Mouse (Mus musculus) gastrocnemius, adult 8-10 months (tissue): ENCODE measurements around the gene Faap100. TPM values are rescaled to one million over a fixed set of nuclear protein-coding genes. Genes with fewer than 3 reads are reported as not detected.

Source experiments
- DNase-seq, 2 experiments: peaks; one replicate each; pipeline ENCODE4 v3.0.0; 2022; ENCODE audit warnings: low spot score in 2 of 2
- total RNA-seq, 4 experiments: library from RNA; stranded (reverse); gene quantifications; 2 replicates each; pipeline ENCODE4 v1.2.4; 2022

Faap100 gene
- total RNA-seq, 4 experiments from 2014 or later, result 11.5 to 13.5 (median 13.3) TPM

DNA sequence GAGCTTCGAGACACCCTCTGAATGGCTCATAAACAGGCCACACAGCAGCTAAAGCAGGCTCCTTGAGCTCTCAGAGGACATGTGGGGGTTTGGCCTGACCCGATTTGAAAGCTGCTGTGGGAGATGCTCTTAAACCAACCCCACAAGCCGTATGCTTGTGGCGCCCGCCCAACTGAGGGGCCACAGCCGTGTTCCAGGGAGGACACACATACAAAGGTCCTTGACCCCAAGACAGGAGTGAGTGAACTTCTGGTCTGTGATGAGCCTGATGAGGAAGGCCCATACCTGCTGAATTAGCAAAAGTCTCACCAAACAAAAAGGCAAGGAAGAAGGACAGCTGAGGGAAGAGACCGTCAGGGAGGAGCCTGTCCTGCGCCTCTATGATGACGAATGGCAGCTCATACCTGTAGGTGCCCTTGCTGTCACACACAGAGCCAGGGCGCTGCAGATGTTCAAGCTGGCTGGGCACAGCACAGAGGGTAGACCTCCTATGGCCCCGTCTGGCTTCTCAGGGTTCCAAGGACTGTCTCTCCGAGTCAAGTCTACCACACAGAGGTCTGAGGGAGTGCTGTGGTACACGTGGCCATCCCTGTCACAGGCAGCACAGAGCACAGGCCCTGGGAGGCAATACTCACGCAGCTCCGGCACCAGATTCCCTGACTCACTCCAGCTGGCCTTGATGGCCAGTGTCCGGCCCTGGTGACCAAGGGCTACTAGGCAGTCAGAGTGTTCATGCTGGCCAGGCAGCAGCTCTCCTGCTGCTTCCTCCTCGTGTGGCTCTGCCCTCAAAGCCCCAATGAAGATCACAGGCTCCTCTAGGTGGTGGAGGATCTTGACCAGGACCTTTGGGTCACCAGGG is 2.0 kb downstream of the Faap100 start:
- no peak for DNase-seq

- no peak for DNase-seq
Observed at GRCm38 (mm10) chr11:120375324-120375723, 3.2 kb downstream of the Faap100 start.

DNA sequence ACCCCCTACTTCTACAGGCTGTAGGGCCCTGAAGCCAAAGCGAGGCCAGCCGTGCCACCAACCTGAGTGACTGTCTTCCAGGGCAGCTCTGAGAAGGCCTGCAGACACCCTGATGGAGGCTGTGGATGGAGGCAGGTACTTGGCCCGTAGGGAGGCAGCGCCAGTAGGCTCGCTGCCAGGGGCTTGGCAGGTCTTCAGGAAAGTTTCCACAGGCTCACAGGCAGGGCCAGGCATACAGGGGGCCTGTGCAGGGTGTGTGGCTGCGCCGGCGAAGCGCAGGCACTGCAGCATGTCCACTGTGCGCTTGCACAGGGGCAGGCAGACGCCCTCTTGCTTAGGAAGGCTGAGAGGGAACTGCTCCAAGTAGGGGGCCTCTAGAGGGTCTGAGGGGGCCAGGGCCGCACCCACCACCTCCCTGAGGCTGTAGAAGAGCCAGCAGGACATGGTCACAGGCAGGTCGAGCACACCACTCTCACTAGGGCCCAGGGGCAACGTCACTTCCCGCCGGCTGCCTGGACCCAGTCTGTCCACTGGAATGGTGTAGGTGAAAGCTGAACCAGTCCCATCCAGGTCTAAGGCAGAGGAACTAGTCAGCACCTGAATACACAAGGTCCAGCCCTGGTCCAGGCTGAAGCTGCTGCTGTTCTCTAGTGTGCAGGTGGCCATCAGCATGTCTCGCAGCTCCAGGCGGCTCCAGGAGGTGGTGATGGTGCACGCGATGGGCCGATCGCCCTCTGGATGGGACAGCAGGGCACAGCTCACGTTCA is 4.6 kb downstream of the Faap100 start:
- DNase-seq, result peak in 1 of 2 experiments; percentile 69

DNA sequence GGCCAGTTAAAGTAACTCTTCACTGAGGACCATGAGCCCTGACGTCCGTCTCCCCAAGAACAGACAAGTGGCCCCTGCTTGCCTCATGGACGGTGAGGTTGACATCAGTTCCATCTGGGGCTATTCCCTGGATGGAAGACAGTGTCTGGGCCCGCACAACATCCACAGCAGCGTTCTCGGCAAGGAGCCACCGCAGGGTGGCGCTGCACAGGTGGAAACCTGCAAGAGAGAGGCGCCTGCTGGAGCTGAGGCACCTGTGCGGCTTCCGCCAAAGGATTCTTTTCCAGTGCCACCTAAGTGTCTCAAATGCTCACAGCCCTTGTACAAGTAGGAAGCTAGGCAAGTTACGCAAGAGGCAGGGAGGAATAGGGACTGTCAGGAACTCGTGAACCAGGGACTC is 5.5 kb downstream of the Faap100 start:
- DNase-seq, result no peak

DNA sequence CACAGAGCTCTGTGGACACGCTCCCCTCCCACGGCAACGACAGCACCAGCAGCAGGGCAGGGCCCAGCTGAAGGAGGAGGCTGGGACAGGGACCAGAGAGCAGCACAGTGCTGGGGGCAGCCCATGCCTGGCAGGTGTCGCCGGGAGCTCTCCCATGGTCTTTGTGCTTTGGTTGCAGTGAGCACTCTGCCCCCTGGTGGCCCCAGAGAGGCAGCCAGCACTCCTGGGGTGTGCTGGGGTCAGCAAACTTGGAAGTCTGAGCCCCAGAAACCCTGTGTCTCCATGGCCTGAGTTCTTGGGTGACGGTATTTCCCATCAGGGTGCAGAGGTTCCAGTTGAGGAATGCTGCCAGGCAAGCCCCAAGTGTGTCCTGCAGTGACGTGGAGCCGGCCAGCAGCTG is 8.9 kb downstream of the Faap100 start:
- peak; percentile 70 to 72 for DNase-seq

GRCm38 (mm10) chr11:120366443-120367027 is 12.0 kb downstream of the Faap100 start:
- DNase-seq, result no peak

- DNase-seq, result no peak
Observed at GRCm38 (mm10) chr11:120362891-120363290, 15.7 kb downstream of the Faap100 start.

DNA sequence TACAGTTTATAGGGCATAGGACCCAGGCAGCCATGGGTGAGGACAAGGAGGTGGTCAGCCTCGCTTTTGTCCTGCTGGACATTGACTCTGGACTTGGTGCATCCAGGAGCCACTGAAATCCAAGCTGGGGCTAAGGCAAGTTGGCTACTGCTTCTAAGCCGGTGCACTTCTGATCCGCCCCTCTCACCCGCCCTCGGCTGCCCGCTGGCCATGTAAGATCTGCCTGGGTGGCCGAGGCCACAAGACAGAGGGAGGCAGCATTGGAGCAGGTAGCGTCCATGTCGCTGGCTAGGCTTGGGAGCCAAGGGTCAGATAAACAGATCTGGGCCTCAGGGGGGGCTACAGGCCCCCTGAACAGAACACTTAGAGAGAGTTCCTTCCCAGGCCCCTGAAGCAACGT is 17.3 kb downstream of the Faap100 start, which contains the start of gene Fscn2:
Gene Fscn2 (plus strand): TSS at position 240 of the 400 bp plus-strand sequence.
- DNase-seq, result no peak

- DNase-seq, result no peak
Observed at GRCm38 (mm10) chr11:120360755-120361154, 17.8 kb downstream of the Faap100 start.

DNA sequence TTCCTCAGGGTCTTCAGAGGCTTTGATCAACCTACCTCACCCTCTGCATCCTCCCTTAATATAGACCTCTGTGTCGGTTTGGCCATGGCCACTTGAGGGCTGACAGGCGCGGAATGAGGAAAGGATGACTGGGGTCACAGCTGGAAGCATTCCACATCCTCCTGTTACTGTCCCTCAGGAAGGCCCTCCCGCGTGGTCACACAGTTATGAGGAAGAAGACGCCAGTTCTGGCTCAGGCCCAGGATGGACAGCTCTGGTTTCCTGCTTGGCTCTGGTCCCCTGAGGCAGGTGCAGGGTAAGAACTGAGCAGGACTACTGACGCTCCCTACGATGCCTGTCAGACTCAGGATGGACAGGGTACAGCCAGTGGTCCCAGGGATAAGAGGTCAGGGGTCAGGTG is 18.5 kb downstream of the Faap100 start:
- peak; percentile 76 to 80 for DNase-seq

GRCm38 (mm10) chr11:120359391-120359790 is 19.2 kb downstream of the Faap100 start:
- no peak for DNase-seq

DNA sequence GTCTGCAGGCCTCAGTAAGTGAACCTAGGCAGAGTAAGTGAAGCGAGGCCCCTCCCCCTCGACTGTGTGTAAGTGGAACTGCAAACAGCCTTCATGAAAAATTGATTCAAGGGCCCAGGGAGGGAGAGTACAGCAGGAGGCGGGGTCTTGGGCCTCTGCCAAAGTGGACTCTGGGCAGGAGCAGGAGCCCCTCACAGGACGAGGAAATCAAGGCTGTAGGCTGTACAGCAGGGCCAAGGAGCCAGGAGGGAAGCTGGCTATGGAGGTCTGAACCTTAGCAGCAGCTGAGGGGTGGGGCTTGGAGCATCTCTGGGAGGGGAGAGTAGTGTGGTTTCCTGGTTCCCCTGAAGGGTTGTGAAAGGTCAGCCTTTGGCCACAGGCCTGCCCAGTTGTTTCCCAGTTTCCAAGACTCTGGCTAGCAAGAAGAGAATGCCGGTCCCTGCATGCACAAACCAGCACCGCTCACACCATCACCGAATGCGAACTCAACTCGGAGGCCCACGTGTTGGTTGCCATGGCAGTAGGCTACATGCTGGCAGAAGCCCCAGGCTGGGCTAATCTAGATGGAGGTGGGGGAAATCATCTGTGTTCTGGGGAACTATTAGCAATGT is 20.7 kb downstream of the Faap100 start:
- DNase-seq, result peak in 1 of 2 experiments; percentile 59

- DNase-seq, result no peak
Observed at GRCm38 (mm10) chr11:120356900-120357299, 21.7 kb downstream of the Faap100 start.

DNA sequence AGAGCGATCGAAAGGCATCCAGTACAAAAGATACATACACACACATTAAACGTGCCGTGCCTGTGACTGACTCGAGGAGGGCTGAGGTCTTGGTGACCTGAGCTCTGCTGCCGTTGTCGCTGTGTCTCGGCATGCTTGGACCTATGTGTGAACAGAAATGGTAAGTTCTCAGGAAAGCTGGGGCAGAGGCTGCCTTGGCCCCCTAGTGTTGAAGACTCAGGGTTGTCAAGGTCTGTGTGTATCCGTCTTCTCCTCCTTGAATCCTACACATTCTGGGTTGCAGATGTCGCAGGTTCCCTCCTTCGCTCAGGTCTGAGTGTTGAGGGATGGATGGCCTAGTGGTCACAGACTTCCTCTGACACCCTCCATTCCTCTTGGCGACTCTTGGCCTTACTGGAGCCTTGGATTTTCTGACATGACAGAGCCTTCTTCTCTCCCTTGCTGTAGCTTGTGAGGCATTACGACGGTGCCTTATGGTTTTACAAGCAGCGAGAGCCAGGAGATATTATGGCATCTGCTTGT is 22.2 kb downstream of the Faap100 start:
- no peak for DNase-seq

GRCm38 (mm10) chr11:120355277-120356039 is 23.1 kb downstream of the Faap100 start:
- DNase-seq, result no peak

- peak in 1 of 2 experiments; percentile 2 for DNase-seq
Observed at GRCm38 (mm10) chr11:120354304-120355276, 24.0 kb downstream of the Faap100 start.

DNA sequence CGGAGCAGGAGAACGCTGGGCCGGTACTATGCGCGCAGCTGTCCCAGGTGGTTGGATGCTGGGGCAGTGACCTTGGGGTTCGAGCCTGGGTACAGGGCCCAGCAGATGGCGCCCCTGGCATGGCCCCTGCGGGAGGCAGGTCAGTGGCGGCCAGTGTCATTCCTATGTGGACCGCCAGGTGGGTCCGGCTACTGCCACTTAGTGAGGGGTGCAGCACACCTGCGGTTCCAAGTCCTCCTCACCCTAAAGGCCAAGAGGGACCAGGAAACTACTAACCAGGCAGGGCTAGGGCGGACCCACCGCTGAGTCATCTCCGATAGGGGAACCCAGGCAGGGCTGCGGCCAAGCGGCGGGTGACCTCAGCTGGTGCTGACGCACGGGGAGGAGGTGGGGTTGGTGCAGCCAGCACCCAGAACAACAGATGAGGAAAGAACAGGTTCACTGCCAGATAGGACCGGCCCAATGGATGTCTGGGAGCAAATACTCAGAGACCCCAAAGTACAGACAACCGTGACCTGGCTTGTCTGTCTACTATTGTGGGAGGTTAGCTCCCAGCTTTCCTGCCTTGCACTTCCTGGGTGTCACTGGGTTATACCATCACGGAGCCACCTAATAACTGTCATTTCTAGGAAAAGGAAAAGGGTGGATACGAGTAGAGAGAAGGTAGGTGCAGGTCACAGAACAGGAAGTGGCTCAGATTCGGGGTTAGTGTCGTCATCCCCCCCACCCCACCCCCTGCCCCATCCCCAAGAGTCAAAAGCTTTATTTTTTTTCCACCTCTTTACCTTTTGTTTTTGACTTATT is 24.9 kb downstream of the Faap100 start:
- DNase-seq, result peak; percentile 78 to 81

DNA sequence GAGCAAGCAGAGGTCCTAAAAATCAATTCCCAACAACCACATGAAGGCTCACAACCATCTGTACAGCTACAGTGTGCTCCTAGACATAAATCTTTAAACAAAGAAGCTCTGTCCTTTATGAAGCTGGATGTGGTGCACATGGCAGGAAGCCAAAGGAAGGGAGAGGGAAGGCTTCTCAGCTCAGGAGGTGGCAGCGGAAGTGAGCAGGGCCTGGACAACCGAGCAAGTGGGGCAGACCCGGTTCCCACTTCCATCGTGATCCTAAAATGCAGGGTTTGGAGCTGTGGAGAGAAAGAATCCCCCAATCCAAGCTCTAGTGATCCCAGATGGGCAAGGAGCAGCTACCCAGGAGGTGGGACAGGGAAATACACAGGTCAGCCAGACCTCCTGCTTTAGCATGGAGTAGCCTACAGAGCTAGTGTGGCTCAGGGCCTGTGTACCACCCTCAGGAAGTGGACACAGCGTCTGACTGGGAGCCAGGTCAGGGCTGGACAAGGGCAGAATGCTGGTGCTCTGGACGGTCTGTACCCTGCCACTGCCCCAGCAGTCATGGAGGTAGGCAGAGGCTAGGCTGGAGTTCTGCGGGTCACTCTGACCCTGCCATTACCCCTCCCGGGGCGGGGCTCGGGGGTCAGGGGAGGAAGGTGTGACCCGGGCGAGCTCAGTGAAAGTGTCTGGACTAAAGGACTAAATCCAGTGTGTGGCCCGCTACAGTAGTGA is 25.8 kb downstream of the Faap100 start:
- DNase-seq, result no peak
